In the genomic region with DNA sequence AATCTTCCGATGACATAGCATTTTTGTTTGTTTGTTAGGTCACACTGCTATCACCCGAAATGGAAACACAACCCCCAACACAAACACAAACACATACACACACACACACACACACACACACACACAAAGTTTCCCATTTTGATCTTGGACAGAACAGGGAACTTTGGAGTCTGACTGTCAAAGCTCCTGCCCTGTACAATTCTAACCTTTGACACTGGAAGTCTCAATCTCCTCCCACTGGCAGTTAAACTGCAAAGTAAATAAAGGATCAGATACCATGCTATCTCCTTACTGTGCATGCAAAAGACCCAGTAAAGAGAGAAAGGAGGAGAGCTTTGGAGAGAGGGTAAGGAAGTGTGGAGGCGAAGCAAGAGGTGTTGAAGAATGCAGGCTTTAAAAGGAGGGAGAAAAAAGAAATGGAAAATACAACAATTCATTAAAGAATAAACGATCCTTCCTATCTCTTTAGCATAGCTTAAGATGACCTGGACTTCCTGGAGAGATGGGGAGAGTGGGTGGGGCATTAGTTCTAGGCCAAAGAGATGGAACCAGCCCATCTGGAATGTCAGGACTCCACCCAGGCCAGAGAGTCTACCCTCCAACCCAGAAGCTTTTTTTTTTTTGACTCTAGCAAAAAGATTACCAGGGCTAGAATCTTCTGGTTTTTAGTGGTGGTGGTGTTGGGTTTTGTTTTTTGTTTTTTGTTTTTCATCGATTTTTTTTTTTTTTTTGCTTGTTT, we compare ENCODE assay signal across 17 mouse cellular contexts. TPM values are rescaled to one million over a fixed set of nuclear protein-coding genes. Genes with fewer than 3 reads are reported as not detected.
DNase-seq lines count a peak whose midpoint lies in the region; ATAC-seq and TF ChIP-seq lines count a peak whose summit lies in the region.
"Had no signal": no experiment of that assay in that cellular context is flagged by ENCODE, and none has a peak within 500 bp of the region (broad histone marks: within the 10 kb centered on the region; RNA-seq: fewer than 3 reads in every experiment).

No protein-coding gene starts in this region.

- peaks cover 4% of the 10 kb centered on the region for H3K4me1 ChIP-seq in lung, embryonic 16.5 days (replicated peaks; ENCODE audit: control insufficient read depth, insufficient read depth, low read length)
- 0 out of 2 replicates have a peak, but pooled peaks cover 6% of the 10 kb centered on the region for H3K4me1 ChIP-seq in intestine, embryonic 15.5 days (replicated peaks)
- H3K4me1 ChIP-seq in liver, embryonic 12.5 days, result peaks cover 5% of the 10 kb centered on the region; the same call in 1 of the 2 replicates
- H3K4me1 ChIP-seq in stomach, postnatal 0 days (replicated peaks; ENCODE audit: control insufficient read depth, insufficient read depth), result no peaks in the 10 kb centered on the region; the same call in 1 of the 2 replicates
- H3K4me1 ChIP-seq in hindbrain, embryonic 13.5 days (replicated peaks), result no peaks in the 10 kb centered on the region
- H3K4me1 ChIP-seq: embryonic facial prominence, embryonic 12.5 days; forebrain, embryonic 12.5 days; heart, embryonic 15.5 days; midbrain, embryonic 12.5 days had no signal

- ATAC-seq in lung, embryonic 16.5 days (ENCODE audit: low read depth), result no peak; the same call in 1 of the 2 replicates
- ATAC-seq in intestine, embryonic 15.5 days, result peak; percentile 96
- ATAC-seq in liver, embryonic 12.5 days, result peak; percentile 59
- 0 out of 2 replicates have a peak, but pooled peaks have one; percentile 54 for ATAC-seq in stomach, postnatal 0 days (ENCODE audit: low FRiP score, low TSS enrichment)
- ATAC-seq in hindbrain, embryonic 13.5 days (ENCODE audit: low FRiP score), result no peak
- ATAC-seq: hindbrain, embryonic 16.5 days had no signal

- TF ChIP-seq CTCF in stomach, postnatal 0 days (IDR thresholded peaks at IDR 0.05; ENCODE audit: low read depth), result no peak

- no peak overlapping the region for H3K9ac ChIP-seq in lung, embryonic 16.5 days (ENCODE audit: low read length)
- H3K9ac ChIP-seq in intestine, embryonic 15.5 days, result no peak overlapping the region
- H3K9ac ChIP-seq in liver, embryonic 12.5 days, result no peak overlapping the region
- H3K9ac ChIP-seq in stomach, postnatal 0 days (ENCODE audit: low read length), result no peak overlapping the region
- H3K9ac ChIP-seq in hindbrain, embryonic 13.5 days, result no peak overlapping the region
- H3K9ac ChIP-seq: embryonic facial prominence, embryonic 12.5 days; forebrain, embryonic 12.5 days; heart, embryonic 15.5 days; midbrain, embryonic 12.5 days had no signal

- WGBS in lung, embryonic 16.5 days, result 44% methylated on average over 5 of the region's 5 CpGs
- 41% methylated on average over 5 of the region's 5 CpGs for WGBS in intestine, embryonic 15.5 days
- 46% methylated on average over 5 of the region's 5 CpGs for WGBS in liver, embryonic 12.5 days (ENCODE audit: insufficient replicate concordance)
- 44% methylated on average over 5 of the region's 5 CpGs for WGBS in stomach, postnatal 0 days
- WGBS in hindbrain, embryonic 13.5 days, result 61% methylated on average over 5 of the region's 5 CpGs

- TF ChIP-seq EP300 in stomach, postnatal 0 days (optimal IDR thresholded peaks at IDR 0.05), result no peak

- no peak overlapping the region for H3K4me3 ChIP-seq in lung, embryonic 16.5 days (ENCODE audit: low read length)
- no peak overlapping the region for H3K4me3 ChIP-seq in intestine, embryonic 15.5 days (replicated peaks)
- no peak overlapping the region for H3K4me3 ChIP-seq in liver, embryonic 12.5 days
- H3K4me3 ChIP-seq in stomach, postnatal 0 days (ENCODE audit: low read depth, low read length), result no peak overlapping the region
- no peak overlapping the region for H3K4me3 ChIP-seq in hindbrain, embryonic 13.5 days
- H3K4me3 ChIP-seq: embryonic facial prominence, embryonic 12.5 days; forebrain, embryonic 12.5 days; heart, embryonic 15.5 days; midbrain, embryonic 12.5 days had no signal

- no peak overlapping the region for H3K4me2 ChIP-seq in lung, embryonic 16.5 days (ENCODE audit: low read depth, low read length)
- no peak overlapping the region for H3K4me2 ChIP-seq in intestine, embryonic 15.5 days (replicated peaks)
- H3K4me2 ChIP-seq in liver, embryonic 12.5 days, result no peak overlapping the region
- H3K4me2 ChIP-seq in stomach, postnatal 0 days (replicated peaks; ENCODE audit: low read depth), result no peak overlapping the region
- H3K4me2 ChIP-seq in hindbrain, embryonic 13.5 days, result no peak overlapping the region
- H3K4me2 ChIP-seq: embryonic facial prominence, embryonic 12.5 days; forebrain, embryonic 12.5 days; heart, embryonic 15.5 days; midbrain, embryonic 12.5 days had no signal

- no peak for DNase-seq in lung, postnatal 4 days
- no peak for DNase-seq in stomach, postnatal 0 days (ENCODE audit: low spot score)
- no peak for DNase-seq in thymus, postnatal 14 days
- no peak for DNase-seq in layer of hippocampus, postnatal 36 days
- DNase-seq: cerebellum, adult 8-10 months; gastrocnemius, postnatal 25 days; thymus, postnatal 36 days had no signal

- H3K27ac ChIP-seq in lung, embryonic 16.5 days (ENCODE audit: low read length), result peak overlapping the region; percentile 66
- H3K27ac ChIP-seq in intestine, embryonic 15.5 days, result peak overlapping the region; percentile 20; the same call in 1 of the 2 replicates
- H3K27ac ChIP-seq in liver, embryonic 12.5 days, result no peak overlapping the region
- 0 out of 2 replicates have a peak overlapping the region, but pooled peaks have one; percentile 4 for H3K27ac ChIP-seq in stomach, postnatal 0 days (replicated peaks)
- H3K27ac ChIP-seq in hindbrain, embryonic 13.5 days, result no peak overlapping the region
- H3K27ac ChIP-seq: embryonic facial prominence, embryonic 12.5 days; forebrain, embryonic 12.5 days; heart, embryonic 15.5 days; midbrain, embryonic 12.5 days had no signal

- H3K27me3 ChIP-seq in lung, embryonic 16.5 days (ENCODE audit: control insufficient read depth, insufficient read depth, low read depth, low read length), result no peaks in the 10 kb centered on the region
- no peaks in the 10 kb centered on the region for H3K27me3 ChIP-seq in intestine, embryonic 15.5 days (replicated peaks)
- no peaks in the 10 kb centered on the region for H3K27me3 ChIP-seq in liver, embryonic 12.5 days (replicated peaks)
- H3K27me3 ChIP-seq in stomach, postnatal 0 days (ENCODE audit: control insufficient read depth, insufficient read depth, low read length), result no peaks in the 10 kb centered on the region
- no peaks in the 10 kb centered on the region for H3K27me3 ChIP-seq in hindbrain, embryonic 13.5 days
- H3K27me3 ChIP-seq: embryonic facial prominence, embryonic 12.5 days; forebrain, embryonic 12.5 days; heart, embryonic 15.5 days; midbrain, embryonic 12.5 days had no signal

- no peaks in the 10 kb centered on the region for H3K9me3 ChIP-seq in lung, embryonic 16.5 days (ENCODE audit: control insufficient read depth, low read length)
- no peaks in the 10 kb centered on the region for H3K9me3 ChIP-seq in intestine, embryonic 15.5 days
- no peaks in the 10 kb centered on the region for H3K9me3 ChIP-seq in liver, embryonic 12.5 days (replicated peaks)
- H3K9me3 ChIP-seq in stomach, postnatal 0 days (ENCODE audit: control insufficient read depth, low read length), result no peaks in the 10 kb centered on the region
- no peaks in the 10 kb centered on the region for H3K9me3 ChIP-seq in hindbrain, embryonic 13.5 days
- H3K9me3 ChIP-seq: embryonic facial prominence, embryonic 12.5 days; forebrain, embryonic 12.5 days; heart, embryonic 15.5 days; midbrain, embryonic 12.5 days had no signal

- no peaks in the 10 kb centered on the region for H3K36me3 ChIP-seq in lung, embryonic 16.5 days (ENCODE audit: control insufficient read depth, insufficient read depth, low read length)
- no peaks in the 10 kb centered on the region for H3K36me3 ChIP-seq in intestine, embryonic 15.5 days
- no peaks in the 10 kb centered on the region for H3K36me3 ChIP-seq in liver, embryonic 12.5 days
- H3K36me3 ChIP-seq in stomach, postnatal 0 days (ENCODE audit: control insufficient read depth, insufficient read depth, low read length), result no peaks in the 10 kb centered on the region
- H3K36me3 ChIP-seq in hindbrain, embryonic 13.5 days, result no peaks in the 10 kb centered on the region
- H3K36me3 ChIP-seq: embryonic facial prominence, embryonic 12.5 days; forebrain, embryonic 12.5 days; heart, embryonic 15.5 days; midbrain, embryonic 12.5 days had no signal

RNA-seq across cellular contexts. Expression of a gene that starts 36.2 kb away (rescaled TPM):
- 22.0 and 23.9 TPM in 2 replicates for polyA plus RNA-seq in lung, embryonic 16.5 days (2015; fragmentation: Nextera tagmentation; extraction: Ambion mirVana)
- polyA plus RNA-seq in intestine, embryonic 15.5 days (2015; fragmentation: Nextera tagmentation; extraction: Ambion mirVana), result 23.4 and 23.6 TPM in 2 replicates
- 3.5 and 3.7 TPM in 2 replicates for polyA plus RNA-seq in liver, embryonic 12.5 days (2016; fragmentation: Nextera tagmentation; extraction: Ambion mirVana)
- polyA plus RNA-seq in stomach, postnatal 0 days (2015; fragmentation: Nextera tagmentation; extraction: Ambion mirVana), result 31.2 and 34.1 TPM in 2 replicates
- polyA plus RNA-seq in hindbrain, embryonic 13.5 days (2015; fragmentation: Nextera tagmentation; extraction: Ambion mirVana), result 8.6 and 8.8 TPM in 2 replicates
- 10 to 100 TPM; 30.0 to 35.1 TPM for total RNA-seq in layer of hippocampus, postnatal 36 days (2021)

RNA-seq across cellular contexts. Expression of a gene that starts 40.4 kb away (rescaled TPM):
- not detected in 2 replicates for polyA plus RNA-seq in lung, embryonic 16.5 days (2015; fragmentation: Nextera tagmentation; extraction: Ambion mirVana)
- not detected in 2 replicates for polyA plus RNA-seq in intestine, embryonic 15.5 days (2015; fragmentation: Nextera tagmentation; extraction: Ambion mirVana)
- not detected in 2 replicates for polyA plus RNA-seq in liver, embryonic 12.5 days (2016; fragmentation: Nextera tagmentation; extraction: Ambion mirVana)
- polyA plus RNA-seq in stomach, postnatal 0 days (2015; fragmentation: Nextera tagmentation; extraction: Ambion mirVana), result not detected in 2 replicates
- 0.25 and 0.27 TPM in 2 replicates for polyA plus RNA-seq in hindbrain, embryonic 13.5 days (2015; fragmentation: Nextera tagmentation; extraction: Ambion mirVana)
- under 1 TPM; 0.37 to 0.46 TPM for total RNA-seq in layer of hippocampus, postnatal 36 days (2021)
- total RNA-seq: gastrocnemius, postnatal 25 days had no signal
- polyA plus RNA-seq: neural tube, embryonic 11.5 days had no signal

Comparison
In these comparisons a context has a peak if more than half of its experiments do, and no peak if none do; other contexts are left out.
1. ATAC-seq: peak in intestine, embryonic 15.5 days (single experiment), liver, embryonic 12.5 days (single experiment) and stomach, postnatal 0 days (single experiment); none in lung, embryonic 16.5 days (single experiment) and hindbrain, embryonic 13.5 days (single experiment).
2. H3K27ac ChIP-seq: peak in lung, embryonic 16.5 days (single experiment), intestine, embryonic 15.5 days (single experiment) and stomach, postnatal 0 days (single experiment); none in liver, embryonic 12.5 days (single experiment) and hindbrain, embryonic 13.5 days (single experiment).